Mouse (Mus musculus) intestine, postnatal 0 days (tissue): ENCODE measurements around the gene Ier5. TPM values are rescaled to one million over a fixed set of nuclear protein-coding genes. Genes with fewer than 3 reads are reported as not detected.

Experiments used
- ATAC-seq: fragments of 200-750 bp; cut with Nextera tagmentation; 2 replicates; pipeline ENCODE4 v1.8.0; 2017; ENCODE audit warnings: mild to moderate bottlenecking, moderate TSS enrichment, moderate library complexity
- H3K27ac ChIP-seq: fragments of 300-500 bp; sonication (generic); 2 replicates; pipeline ENCODE4 v1.5.1; 2014; ENCODE audit warnings: mild to moderate bottlenecking, low read depth, low read length, moderate library complexity
- H3K27me3 ChIP-seq: fragments of 300-500 bp; sonication (generic); replicated peaks from 2 replicates; pipeline ENCODE4 v1.6.1; 2014; ENCODE audit warnings: low read length, mixed read lengths; ENCODE audit not compliant: control insufficient read depth, insufficient read depth
- H3K36me3 ChIP-seq: fragments of 300-500 bp; sonication (generic); 2 replicates; pipeline ENCODE4 v1.6.1; 2014; ENCODE audit warnings: mild to moderate bottlenecking, moderate library complexity; ENCODE audit not compliant: control insufficient read depth, insufficient read depth
- H3K4me1 ChIP-seq: fragments of 300-500 bp; sonication (generic); replicated peaks from 2 replicates; pipeline ENCODE4 v1.6.1; 2014; ENCODE audit warnings: antibody characterized with exemption, low read length, mixed read lengths; ENCODE audit not compliant: control insufficient read depth, insufficient read depth
- H3K4me2 ChIP-seq: fragments of 300-500 bp; sonication (generic); replicated peaks from 2 replicates; pipeline ENCODE4 v1.6.1; 2014; ENCODE audit warnings: low read depth, mild to moderate bottlenecking, moderate library complexity
- H3K4me3 ChIP-seq: fragments of 300-500 bp; sonication (generic); 2 replicates; pipeline ENCODE4 v1.5.1; 2014; ENCODE audit warnings: low read depth, low read length
- H3K9ac ChIP-seq: fragments of 300-500 bp; sonication (generic); 2 replicates; pipeline ENCODE4 v1.6.1; 2014; ENCODE audit warnings: mild to moderate bottlenecking, low read depth, low read length
- H3K9me3 ChIP-seq: fragments of 300-500 bp; sonication (generic); 2 replicates; pipeline ENCODE4 v1.6.1; 2016; ENCODE audit warnings: mixed run types; ENCODE audit not compliant: control insufficient read depth
- CTCF ChIP-seq: sonication (generic); IDR thresholded peaks from 2 replicates; pipeline ENCODE4 v1.5.1; 2016; ENCODE audit warnings: low read depth, mild to moderate bottlenecking, control low read depth, antibody characterized with exemption, moderate library complexity
- WGBS: fragments of 180-500 bp; shearing (Covaris S2); extraction: QIAGEN DNeasy Blood & Tissue Kit; methylation state at CpG from one replicate; pipeline ENCODE4 v1.1.7; 2014; 5-methylcytosine and 5-hydroxymethylcytosine counted together
- polyA plus RNA-seq: library from polyadenylated mRNA; unstranded; fragments of >200 nt; fragmentation: Nextera tagmentation; extraction: Ambion mirVana; gene quantifications from 2 replicates; pipeline ENCODE4 v1.2.1, GENCODE M21; 2015

Ier5 gene
- polyA plus RNA-seq, 1 experiment from 2014 or later, result 6.8 TPM

- ATAC-seq, result no peak
- Histone ChIP-seq H3K4me2 (no peak overlapping the region), H3K4me3 (no peak overlapping the region), H3K4me1 (no peaks in the 10 kb centered on the region), H3K27ac (no peak overlapping the region), H3K9ac (no peak overlapping the region), H3K36me3 (no peaks in the 10 kb centered on the region), H3K9me3 (no peaks in the 10 kb centered on the region), H3K27me3 (no peaks in the 10 kb centered on the region)
- 11% methylated on average over 3 of the region's 3 CpGs for WGBS
- no peak for TF ChIP-seq CTCF
These were observed 14.5 kb upstream of the Ier5 start for GRCm38 (mm10) chr1:155113946-155114345.

- ATAC-seq, result no peak; the same call in 1 of the 2 replicates
- 88% methylated on average over 1 of the region's 1 CpGs for WGBS
These were observed 13.4 kb upstream of the Ier5 start for GRCm38 (mm10) chr1:155112875-155113274.

GRCm38 (mm10) chr1:155112118-155112517, 12.7 kb upstream of the Ier5 start:
- no peak overlapping the region for H3K4me2 ChIP-seq
- H3K9me3 ChIP-seq, result no peaks in the 10 kb centered on the region
- H3K36me3 ChIP-seq, result no peaks in the 10 kb centered on the region
- TF ChIP-seq CTCF, result no peak
- no peak overlapping the region for H3K9ac ChIP-seq
- WGBS, result 63% methylated on average over 4 of the region's 4 CpGs
- no peak overlapping the region for H3K27ac ChIP-seq
- ATAC-seq, result no peak
- no peaks in the 10 kb centered on the region for H3K27me3 ChIP-seq
- no peaks in the 10 kb centered on the region for H3K4me1 ChIP-seq
- no peak overlapping the region for H3K4me3 ChIP-seq

More at GRCm38 (mm10) chr1:155112875-155113274, 13.4 kb upstream of the Ier5 start:
- H3K4me2 ChIP-seq, result no peak overlapping the region
- H3K36me3 ChIP-seq, result no peaks in the 10 kb centered on the region
- no peak for TF ChIP-seq CTCF
- H3K4me1 ChIP-seq, result no peaks in the 10 kb centered on the region
- no peaks in the 10 kb centered on the region for H3K27me3 ChIP-seq
- no peak overlapping the region for H3K9ac ChIP-seq
- H3K4me3 ChIP-seq, result no peak overlapping the region
- H3K27ac ChIP-seq, result no peak overlapping the region
- no peaks in the 10 kb centered on the region for H3K9me3 ChIP-seq

- Histone ChIP-seq H3K9me3 (no peaks in the 10 kb centered on the region), H3K27me3 (no peaks in the 10 kb centered on the region), H3K4me1 (no peaks in the 10 kb centered on the region), H3K27ac (no peak overlapping the region), H3K9ac (no peak overlapping the region), H3K36me3 (no peaks in the 10 kb centered on the region), H3K4me3 (no peak overlapping the region), H3K4me2 (no peak overlapping the region)
- no peak for ATAC-seq
- no peak for TF ChIP-seq CTCF
- WGBS, result 73% methylated on average over 6 of the region's 6 CpGs
These were observed 12.1 kb upstream of the Ier5 start for GRCm38 (mm10) chr1:155111491-155111890.

GRCm38 (mm10) chr1:155109387-155110350, 10.2 kb upstream of the Ier5 start:
- WGBS, result 44% methylated on average over 18 of the region's 18 CpGs
- TF ChIP-seq CTCF, result no peak
- no peak overlapping the region for H3K4me3 ChIP-seq
- no peaks in the 10 kb centered on the region for H3K36me3 ChIP-seq
- H3K9me3 ChIP-seq, result no peaks in the 10 kb centered on the region
- H3K27ac ChIP-seq, result no peak overlapping the region; the same call in 1 of the 2 replicates
- no peaks in the 10 kb centered on the region for H3K4me1 ChIP-seq
- no peak for ATAC-seq
- H3K9ac ChIP-seq, result no peak overlapping the region
- no peaks in the 10 kb centered on the region for H3K27me3 ChIP-seq
- no peak overlapping the region for H3K4me2 ChIP-seq

GRCm38 (mm10) chr1:155108412-155108811, 9.0 kb upstream of the Ier5 start:
- no peak for ATAC-seq
- H3K4me2 ChIP-seq, result no peak overlapping the region; the same call in 1 of the 2 replicates
- no peaks in the 10 kb centered on the region for H3K9me3 ChIP-seq
- H3K9ac ChIP-seq, result no peak overlapping the region
- no peaks in the 10 kb centered on the region for H3K4me1 ChIP-seq
- H3K36me3 ChIP-seq, result no peaks in the 10 kb centered on the region
- H3K4me3 ChIP-seq, result no peak overlapping the region
- WGBS, result 27% methylated on average over 4 of the region's 4 CpGs
- H3K27ac ChIP-seq, result no peak overlapping the region
- no peak for TF ChIP-seq CTCF
- H3K27me3 ChIP-seq, result no peaks in the 10 kb centered on the region
